Comparison of ENCODE assay signal across 19 mouse cellular contexts in genomic region chr13:19612963-19613362, GRCm38 (mm10). TPM values are rescaled to one million over a fixed set of nuclear protein-coding genes. Genes with fewer than 3 reads are reported as not detected.
A peak's percentile ranks its signal among the peaks of the same experiment; 100 is the strongest.
DNase-seq lines count a peak whose midpoint lies in the region; ATAC-seq lines count a peak whose summit lies in the region.
"Had no signal": no experiment of that assay in that cellular context is flagged by ENCODE, and none has a peak within 500 bp of the region (broad histone marks: within the 10 kb centered on the region; RNA-seq: fewer than 3 reads in every experiment).

No protein-coding gene starts in this region.

- ATAC-seq in forebrain, embryonic 15.5 days (replicated peaks): no peak
- no peak for ATAC-seq in forebrain, embryonic 12.5 days (ENCODE audit: low FRiP score)
- 0 out of 2 replicates have a peak, but pooled peaks have one; percentile 57 for ATAC-seq in hindbrain, embryonic 11.5 days (ENCODE audit: low FRiP score)
- peak; percentile 64; the same call in 1 of the 2 replicates for ATAC-seq in midbrain, embryonic 11.5 days (ENCODE audit: low FRiP score)
- no peak for ATAC-seq in midbrain, embryonic 14.5 days (ENCODE audit: low FRiP score, low TSS enrichment)
- no peak for ATAC-seq in midbrain, embryonic 15.5 days (replicated peaks)
- no peak for ATAC-seq in midbrain, embryonic 16.5 days
- ATAC-seq: activated CD4-positive, CD25-positive, alpha-beta regulatory T cell, adult 4 months; CD4-positive, CD25-positive, alpha-beta regulatory T cell, adult 4 months; Patski had no signal

- H3K4me1 ChIP-seq in forebrain, embryonic 15.5 days: peaks cover 12% of the 10 kb centered on the region
- H3K4me1 ChIP-seq in forebrain, embryonic 12.5 days: peaks cover 10% of the 10 kb centered on the region
- H3K4me1 ChIP-seq in hindbrain, embryonic 11.5 days (replicated peaks; ENCODE audit: control insufficient read depth, insufficient read depth, low read length): no peaks in the 10 kb centered on the region
- peaks cover 12% of the 10 kb centered on the region for H3K4me1 ChIP-seq in hindbrain, embryonic 10.5 days (replicated peaks)
- peaks cover 7% of the 10 kb centered on the region for H3K4me1 ChIP-seq in midbrain, embryonic 11.5 days (ENCODE audit: control insufficient read depth, insufficient read depth, low read length)
- H3K4me1 ChIP-seq in midbrain, embryonic 14.5 days (ENCODE audit: control insufficient read depth, insufficient read depth, low read length): peaks cover 14% of the 10 kb centered on the region
- peaks cover 10% of the 10 kb centered on the region for H3K4me1 ChIP-seq in midbrain, embryonic 15.5 days
- peaks cover 9% of the 10 kb centered on the region for H3K4me1 ChIP-seq in midbrain, embryonic 16.5 days (ENCODE audit: control insufficient read depth, insufficient read depth, low read length)
- H3K4me1 ChIP-seq: embryonic facial prominence, embryonic 10.5 days; embryonic facial prominence, embryonic 12.5 days had no signal

- no peaks in the 10 kb centered on the region for H3K27me3 ChIP-seq in forebrain, embryonic 15.5 days
- H3K27me3 ChIP-seq in forebrain, embryonic 12.5 days: no peaks in the 10 kb centered on the region
- H3K27me3 ChIP-seq in hindbrain, embryonic 11.5 days (ENCODE audit: control insufficient read depth, insufficient read depth, low read length): no peaks in the 10 kb centered on the region
- H3K27me3 ChIP-seq in hindbrain, embryonic 10.5 days (ENCODE audit: insufficient read depth, poor library complexity, severe bottlenecking): no peaks in the 10 kb centered on the region
- no peaks in the 10 kb centered on the region for H3K27me3 ChIP-seq in midbrain, embryonic 11.5 days (ENCODE audit: control insufficient read depth, insufficient read depth, low read length)
- H3K27me3 ChIP-seq in midbrain, embryonic 14.5 days (ENCODE audit: control insufficient read depth, insufficient read depth, low read length): no peaks in the 10 kb centered on the region
- H3K27me3 ChIP-seq in midbrain, embryonic 15.5 days (replicated peaks): no peaks in the 10 kb centered on the region
- H3K27me3 ChIP-seq in midbrain, embryonic 16.5 days (ENCODE audit: control insufficient read depth, insufficient read depth, low read depth, low read length): no peaks in the 10 kb centered on the region
- H3K27me3 ChIP-seq: CH12.LX; embryonic facial prominence, embryonic 12.5 days; Patski had no signal

- no peak for DNase-seq in hindbrain, embryonic 11.5 days (ENCODE audit: low spot score)
- DNase-seq in hindbrain, embryonic 10.5 days (ENCODE audit: low spot score): no peak
- DNase-seq in midbrain, embryonic 11.5 days (ENCODE audit: low spot score, missing footprints): peak; percentile 82
- no peak for DNase-seq in midbrain, embryonic 14.5 days
- DNase-seq: adrenal gland, adult 8-10 months; B cell, adult 2 months; cerebellum, adult 11-12 months; cerebellum, adult 9-10 months had no signal

- H3K4me2 ChIP-seq in forebrain, embryonic 15.5 days (replicated peaks): no peak overlapping the region
- no peak overlapping the region for H3K4me2 ChIP-seq in forebrain, embryonic 12.5 days
- no peak overlapping the region for H3K4me2 ChIP-seq in hindbrain, embryonic 11.5 days (replicated peaks; ENCODE audit: low read depth, low read length)
- H3K4me2 ChIP-seq in midbrain, embryonic 11.5 days: no peak overlapping the region
- H3K4me2 ChIP-seq in midbrain, embryonic 14.5 days (ENCODE audit: low read length): no peak overlapping the region; the same call in 1 of the 2 replicates
- no peak overlapping the region for H3K4me2 ChIP-seq in midbrain, embryonic 15.5 days
- no peak overlapping the region for H3K4me2 ChIP-seq in midbrain, embryonic 16.5 days (ENCODE audit: low read length)
- H3K4me2 ChIP-seq: embryonic facial prominence, embryonic 12.5 days had no signal

- no peaks in the 10 kb centered on the region for H3K36me3 ChIP-seq in forebrain, embryonic 15.5 days
- H3K36me3 ChIP-seq in forebrain, embryonic 12.5 days (replicated peaks): 0 out of 2 replicates have a peak, but pooled peaks cover 2% of the 10 kb centered on the region
- no peaks in the 10 kb centered on the region for H3K36me3 ChIP-seq in hindbrain, embryonic 11.5 days (ENCODE audit: control insufficient read depth, insufficient read depth, low read length)
- H3K36me3 ChIP-seq in hindbrain, embryonic 10.5 days: no peaks in the 10 kb centered on the region
- no peaks in the 10 kb centered on the region for H3K36me3 ChIP-seq in midbrain, embryonic 11.5 days (ENCODE audit: control insufficient read depth, insufficient read depth, low read length)
- H3K36me3 ChIP-seq in midbrain, embryonic 14.5 days (ENCODE audit: control insufficient read depth, insufficient read depth, low read length): no peaks in the 10 kb centered on the region
- no peaks in the 10 kb centered on the region for H3K36me3 ChIP-seq in midbrain, embryonic 15.5 days (replicated peaks)
- 0 out of 2 replicates have a peak, but pooled peaks cover 2% of the 10 kb centered on the region for H3K36me3 ChIP-seq in midbrain, embryonic 16.5 days (ENCODE audit: control insufficient read depth, insufficient read depth, low read length)
- H3K36me3 ChIP-seq: embryonic facial prominence, embryonic 10.5 days; embryonic facial prominence, embryonic 12.5 days; G1E had no signal

- 49% methylated on average over 3 of the region's 3 CpGs for WGBS in forebrain, embryonic 15.5 days
- 61% methylated on average over 3 of the region's 3 CpGs for WGBS in forebrain, embryonic 12.5 days
- 59% methylated on average over 3 of the region's 3 CpGs for WGBS in hindbrain, embryonic 11.5 days
- 78% methylated on average over 3 of the region's 3 CpGs for WGBS in hindbrain, embryonic 10.5 days
- WGBS in midbrain, embryonic 11.5 days: 61% methylated on average over 3 of the region's 3 CpGs
- 29% methylated on average over 3 of the region's 3 CpGs for WGBS in midbrain, embryonic 14.5 days
- 40% methylated on average over 3 of the region's 3 CpGs for WGBS in midbrain, embryonic 15.5 days
- 40% methylated on average over 3 of the region's 3 CpGs for WGBS in midbrain, embryonic 16.5 days

- no peaks in the 10 kb centered on the region for H3K9me3 ChIP-seq in forebrain, embryonic 15.5 days
- no peaks in the 10 kb centered on the region for H3K9me3 ChIP-seq in forebrain, embryonic 12.5 days
- H3K9me3 ChIP-seq in hindbrain, embryonic 11.5 days (ENCODE audit: control insufficient read depth, low read length): no peaks in the 10 kb centered on the region
- no peaks in the 10 kb centered on the region for H3K9me3 ChIP-seq in hindbrain, embryonic 10.5 days
- H3K9me3 ChIP-seq in midbrain, embryonic 11.5 days (ENCODE audit: control insufficient read depth, low read length): no peaks in the 10 kb centered on the region
- H3K9me3 ChIP-seq in midbrain, embryonic 14.5 days (ENCODE audit: control insufficient read depth, low read length): no peaks in the 10 kb centered on the region
- no peaks in the 10 kb centered on the region for H3K9me3 ChIP-seq in midbrain, embryonic 15.5 days
- H3K9me3 ChIP-seq in midbrain, embryonic 16.5 days (replicated peaks; ENCODE audit: control insufficient read depth, low read length, poor library complexity, severe bottlenecking): no peaks in the 10 kb centered on the region
- H3K9me3 ChIP-seq: embryonic facial prominence, embryonic 10.5 days; embryonic facial prominence, embryonic 12.5 days; G1E had no signal

- no peak overlapping the region for H3K9ac ChIP-seq in forebrain, embryonic 15.5 days (replicated peaks)
- no peak overlapping the region for H3K9ac ChIP-seq in forebrain, embryonic 12.5 days
- no peak overlapping the region for H3K9ac ChIP-seq in hindbrain, embryonic 11.5 days (ENCODE audit: low read depth, low read length)
- H3K9ac ChIP-seq in midbrain, embryonic 11.5 days (ENCODE audit: low read length): no peak overlapping the region
- no peak overlapping the region for H3K9ac ChIP-seq in midbrain, embryonic 14.5 days (replicated peaks; ENCODE audit: low read length)
- H3K9ac ChIP-seq in midbrain, embryonic 15.5 days: no peak overlapping the region
- H3K9ac ChIP-seq in midbrain, embryonic 16.5 days (ENCODE audit: low read depth, low read length): no peak overlapping the region
- H3K9ac ChIP-seq: embryonic facial prominence, embryonic 12.5 days had no signal

- no peak overlapping the region for H3K4me3 ChIP-seq in forebrain, embryonic 15.5 days
- no peak overlapping the region for H3K4me3 ChIP-seq in forebrain, embryonic 12.5 days (replicated peaks)
- no peak overlapping the region for H3K4me3 ChIP-seq in hindbrain, embryonic 11.5 days (ENCODE audit: low read depth, low read length)
- H3K4me3 ChIP-seq in hindbrain, embryonic 10.5 days: no peak overlapping the region
- H3K4me3 ChIP-seq in midbrain, embryonic 11.5 days (ENCODE audit: low read depth, low read length): no peak overlapping the region
- no peak overlapping the region for H3K4me3 ChIP-seq in midbrain, embryonic 14.5 days (replicated peaks; ENCODE audit: low read depth, low read length)
- H3K4me3 ChIP-seq in midbrain, embryonic 15.5 days: no peak overlapping the region
- H3K4me3 ChIP-seq in midbrain, embryonic 16.5 days (ENCODE audit: low read depth, low read length): no peak overlapping the region
- H3K4me3 ChIP-seq: embryonic facial prominence, embryonic 10.5 days; embryonic facial prominence, embryonic 12.5 days had no signal

- H3K27ac ChIP-seq in forebrain, embryonic 15.5 days (replicated peaks): peak overlapping the region; percentile 15; the same call in 1 of the 2 replicates
- H3K27ac ChIP-seq in forebrain, embryonic 12.5 days: no peak overlapping the region
- H3K27ac ChIP-seq in hindbrain, embryonic 11.5 days (ENCODE audit: low read depth, low read length): no peak overlapping the region
- H3K27ac ChIP-seq in hindbrain, embryonic 10.5 days: no peak overlapping the region
- 0 out of 2 replicates have a peak overlapping the region, but pooled peaks have one; percentile 9 for H3K27ac ChIP-seq in midbrain, embryonic 11.5 days (ENCODE audit: low read depth, low read length)
- no peak overlapping the region for H3K27ac ChIP-seq in midbrain, embryonic 14.5 days (replicated peaks; ENCODE audit: low read depth, low read length)
- H3K27ac ChIP-seq in midbrain, embryonic 15.5 days: peak overlapping the region; percentile 20; the same call in 1 of the 2 replicates
- no peak overlapping the region for H3K27ac ChIP-seq in midbrain, embryonic 16.5 days (ENCODE audit: low read length)
- H3K27ac ChIP-seq: embryonic facial prominence, embryonic 10.5 days; embryonic facial prominence, embryonic 12.5 days had no signal

RNA-seq across cellular contexts. Expression of gene Epdr1, which starts 6.8 kb away (rescaled TPM):
- 24.5 and 25.1 TPM in 2 replicates for polyA plus RNA-seq in forebrain, embryonic 15.5 days (2015; fragmentation: Nextera tagmentation; extraction: Ambion mirVana)
- polyA plus RNA-seq in forebrain, embryonic 12.5 days (2016; fragmentation: Nextera tagmentation; extraction: Ambion mirVana): 29.1 and 29.2 TPM in 2 replicates
- 16.9 and 17.6 TPM in 2 replicates for polyA plus RNA-seq in hindbrain, embryonic 11.5 days (2014; fragmentation: Nextera tagmentation; extraction: Ambion mirVana)
- polyA plus RNA-seq in hindbrain, embryonic 10.5 days (2016; fragmentation: Nextera tagmentation; extraction: Ambion mirVana): 15.7 and 16.0 TPM in 2 replicates
- 22.9 and 24.5 TPM in 2 replicates for polyA plus RNA-seq in midbrain, embryonic 11.5 days (2014; fragmentation: Nextera tagmentation; extraction: Ambion mirVana)
- 17.7 and 17.9 TPM in 2 replicates for polyA plus RNA-seq in midbrain, embryonic 14.5 days (2014; fragmentation: Nextera tagmentation; extraction: Ambion mirVana)
- polyA plus RNA-seq in midbrain, embryonic 15.5 days (2015; fragmentation: Nextera tagmentation; extraction: Ambion mirVana): 21.2 and 21.5 TPM in 2 replicates
- polyA plus RNA-seq in midbrain, embryonic 16.5 days (2015; fragmentation: Nextera tagmentation; extraction: Ambion mirVana): 18.6 and 25.3 TPM in 2 replicates
- polyA plus RNA-seq: G1E had no signal

RNA-seq across cellular contexts. Expression of gene Sfrp4, which starts 9.9 kb away (rescaled TPM):
- polyA plus RNA-seq in forebrain, embryonic 15.5 days (2015; fragmentation: Nextera tagmentation; extraction: Ambion mirVana): 2.0 and 2.8 TPM in 2 replicates
- 2.6 and 3.0 TPM in 2 replicates for polyA plus RNA-seq in forebrain, embryonic 12.5 days (2016; fragmentation: Nextera tagmentation; extraction: Ambion mirVana)
- 1.1 TPM in 2 replicates for polyA plus RNA-seq in hindbrain, embryonic 11.5 days (2014; fragmentation: Nextera tagmentation; extraction: Ambion mirVana)
- polyA plus RNA-seq in hindbrain, embryonic 10.5 days (2016; fragmentation: Nextera tagmentation; extraction: Ambion mirVana): 1.0 and 1.3 TPM in 2 replicates
- polyA plus RNA-seq in midbrain, embryonic 11.5 days (2014; fragmentation: Nextera tagmentation; extraction: Ambion mirVana): 2.8 and 3.6 TPM in 2 replicates
- 2.5 and 2.7 TPM in 2 replicates for polyA plus RNA-seq in midbrain, embryonic 14.5 days (2014; fragmentation: Nextera tagmentation; extraction: Ambion mirVana)
- 3.3 and 3.7 TPM in 2 replicates for polyA plus RNA-seq in midbrain, embryonic 15.5 days (2015; fragmentation: Nextera tagmentation; extraction: Ambion mirVana)
- 3.9 and 4.4 TPM in 2 replicates for polyA plus RNA-seq in midbrain, embryonic 16.5 days (2015; fragmentation: Nextera tagmentation; extraction: Ambion mirVana)
- polyA plus RNA-seq: activated CD4-positive, CD25-positive, alpha-beta regulatory T cell, adult 4 months; CD4-positive, CD25-positive, alpha-beta regulatory T cell, adult 4 months; G1E had no signal

Comparison
In these comparisons a context has a peak if more than half of its experiments do, and no peak if none do; other contexts are left out.
1. ATAC-seq: peak in hindbrain, embryonic 11.5 days (single experiment) and midbrain, embryonic 11.5 days (single experiment); none in forebrain, embryonic 15.5 days (single experiment), forebrain, embryonic 12.5 days (single experiment), midbrain, embryonic 14.5 days (single experiment), midbrain, embryonic 15.5 days (single experiment) and midbrain, embryonic 16.5 days (single experiment).
2. H3K27ac ChIP-seq: peak in forebrain, embryonic 15.5 days (single experiment), midbrain, embryonic 11.5 days (single experiment) and midbrain, embryonic 15.5 days (single experiment); none in forebrain, embryonic 12.5 days (single experiment), hindbrain, embryonic 11.5 days (single experiment), hindbrain, embryonic 10.5 days (single experiment), midbrain, embryonic 14.5 days (single experiment) and midbrain, embryonic 16.5 days (single experiment).